Mouse (Mus musculus) midbrain, embryonic 13.5 days (tissue): Measurements from ENCODE around the gene 2610028H24Rik. TPM values are rescaled to one million over a fixed set of nuclear protein-coding genes. Genes with fewer than 3 reads are reported as not detected.

Experiments used
- ATAC-seq: fragments of 200-750 bp; cut with Nextera tagmentation; 2 replicates; pipeline ENCODE4 v1.8.0; 2017; ENCODE audit warnings: mild to moderate bottlenecking, moderate TSS enrichment, moderate library complexity
- H3K27ac ChIP-seq: fragments of 300-500 bp; sonication (generic); 2 replicates; pipeline ENCODE4 v1.5.1; 2015; ENCODE audit warnings: inconsistent platforms, mild to moderate bottlenecking, moderate library complexity
- H3K27me3 ChIP-seq: fragments of 300-500 bp; sonication (generic); 2 replicates; pipeline ENCODE4 v1.6.1; 2015; ENCODE audit warnings: mild to moderate bottlenecking, inconsistent platforms
- H3K36me3 ChIP-seq: fragments of 300-500 bp; sonication (generic); 2 replicates; pipeline ENCODE4 v1.6.1; 2015; ENCODE audit warnings: mild to moderate bottlenecking, inconsistent platforms
- H3K4me1 ChIP-seq: fragments of 300-500 bp; sonication (generic); replicated peaks from 2 replicates; pipeline ENCODE4 v1.6.1; 2015; ENCODE audit warnings: inconsistent platforms
- H3K4me2 ChIP-seq: fragments of 300-500 bp; sonication (generic); replicated peaks from 2 replicates; pipeline ENCODE4 v1.6.1; 2015; ENCODE audit warnings: moderate library complexity, mild to moderate bottlenecking, inconsistent platforms
- H3K4me3 ChIP-seq: fragments of 300-500 bp; sonication (generic); replicated peaks from 2 replicates; pipeline ENCODE4 v1.5.1; 2015; ENCODE audit warnings: mild to moderate bottlenecking, inconsistent platforms
- H3K9ac ChIP-seq: fragments of 300-500 bp; sonication (generic); replicated peaks from 2 replicates; pipeline ENCODE4 v1.6.1; 2015; ENCODE audit warnings: mild to moderate bottlenecking, inconsistent platforms
- H3K9me3 ChIP-seq: fragments of 300-500 bp; sonication (generic); 2 replicates; pipeline ENCODE4 v1.6.1; 2016; ENCODE audit warnings: mild to moderate bottlenecking, inconsistent platforms
- WGBS: fragments of 180-500 bp; shearing (Covaris S2); methylation state at CpG from one replicate; pipeline ENCODE4 v1.1.7; 2015; 5-methylcytosine and 5-hydroxymethylcytosine counted together
- polyA plus RNA-seq: library from polyadenylated mRNA; unstranded; fragments of >200 nt; fragmentation: Nextera tagmentation; extraction: Ambion mirVana; gene quantifications from 2 replicates; pipeline ENCODE4 v1.2.1, GENCODE M21; 2015

The 2610028H24Rik gene
- polyA plus RNA-seq, 1 experiment from 2014 or later: not detected

GRCm38 (mm10) chr10:76496366-76496765, 47.5 kb downstream of the 2610028H24Rik start:
- ATAC-seq: no peak
- Histone ChIP-seq H3K4me2 (no peak overlapping the region), H3K27me3 (no peaks in the 10 kb centered on the region), H3K9ac (no peak overlapping the region), H3K27ac (no peak overlapping the region), H3K36me3 (peaks cover 87% of the 10 kb centered on the region), H3K9me3 (no peaks in the 10 kb centered on the region), H3K4me1 (no peaks in the 10 kb centered on the region), H3K4me3 (no peak overlapping the region)
- 95% methylated on average over 7 of the region's 7 CpGs for WGBS

- no peaks in the 10 kb centered on the region for H3K27me3 ChIP-seq
- no peaks in the 10 kb centered on the region for H3K4me1 ChIP-seq
- H3K36me3 ChIP-seq: peaks cover 91% of the 10 kb centered on the region
- ATAC-seq: no peak
- H3K9ac ChIP-seq: no peak overlapping the region
- no peaks in the 10 kb centered on the region for H3K9me3 ChIP-seq
- WGBS: 95% methylated on average over 4 of the region's 4 CpGs
- no peak overlapping the region for H3K4me2 ChIP-seq
- H3K4me3 ChIP-seq: no peak overlapping the region
- H3K27ac ChIP-seq: no peak overlapping the region
Observed at GRCm38 (mm10) chr10:76497522-76497921, 48.6 kb downstream of the 2610028H24Rik start.

- Histone ChIP-seq H3K27me3 (no peaks in the 10 kb centered on the region), H3K27ac (no peak overlapping the region), H3K36me3 (peaks cover 91% of the 10 kb centered on the region), H3K9me3 (no peaks in the 10 kb centered on the region), H3K4me3 (no peak overlapping the region), H3K9ac (no peak overlapping the region), H3K4me1 (no peaks in the 10 kb centered on the region), H3K4me2 (no peak overlapping the region)
- ATAC-seq: no peak
- WGBS: 94% methylated on average over 11 of the region's 11 CpGs
Observed at GRCm38 (mm10) chr10:76504271-76504943, 55.5 kb downstream of the 2610028H24Rik start.

- no peak for ATAC-seq
Observed at GRCm38 (mm10) chr10:76505865-76506264, 57.0 kb downstream of the 2610028H24Rik start.

More at GRCm38 (mm10) chr10:76505865-76506264, 57.0 kb downstream of the 2610028H24Rik start:
- peaks cover 91% of the 10 kb centered on the region for H3K36me3 ChIP-seq
- H3K9me3 ChIP-seq: no peaks in the 10 kb centered on the region
- no peaks in the 10 kb centered on the region for H3K27me3 ChIP-seq
- no peaks in the 10 kb centered on the region for H3K4me1 ChIP-seq
- H3K4me2 ChIP-seq: no peak overlapping the region
- H3K4me3 ChIP-seq: no peak overlapping the region
- 94% methylated on average over 7 of the region's 7 CpGs for WGBS
- no peak overlapping the region for H3K9ac ChIP-seq
- H3K27ac ChIP-seq: no peak overlapping the region

Other genes with a start within 250 kb of the 2610028H24Rik start
- 270 and 275 TPM in 2 replicates for gene Prmt2, start 211.2 kb upstream of the 2610028H24Rik start, polyA plus RNA-seq
- 0.18 and 0.31 TPM in 2 replicates for gene S100b, start 195.2 kb upstream of the 2610028H24Rik start, polyA plus RNA-seq
- 14.4 and 14.6 TPM in 2 replicates for gene Dip2a, start 103.8 kb upstream of the 2610028H24Rik start, polyA plus RNA-seq
- gene AC141477.1, start 8.6 kb upstream of the 2610028H24Rik start, polyA plus RNA-seq: not detected in 2 replicates
- 9.7 and 11.4 TPM in 2 replicates for gene Pcnt, start 6.3 kb upstream of the 2610028H24Rik start, polyA plus RNA-seq
- gene Mcm3ap, start 19.8 kb downstream of the 2610028H24Rik start, polyA plus RNA-seq: 75.1 and 75.6 TPM in 2 replicates
- 7.8 and 8.1 TPM in 2 replicates for gene Ybey, start 20.0 kb downstream of the 2610028H24Rik start, polyA plus RNA-seq
- 45.2 and 45.5 TPM in 2 replicates for gene Lss, start 82.5 kb downstream of the 2610028H24Rik start, polyA plus RNA-seq
- gene Spatc1l, start 113.2 kb downstream of the 2610028H24Rik start, polyA plus RNA-seq: not detected in 2 replicates
- 0.15 TPM in 1 of 2 replicates, not detected in the other for gene Ftcd, start 126.6 kb downstream of the 2610028H24Rik start, polyA plus RNA-seq
- gene Col6a2, start 174.5 kb downstream of the 2610028H24Rik start, polyA plus RNA-seq: 9.5 and 12.5 TPM in 2 replicates